Mouse (Mus musculus) cerebellum, adult 2 months (tissue): Measurements from ENCODE around the gene Erlin1.

Experiments used
- CTCF ChIP-seq: fragments of 200-500 bp; IDR thresholded peaks from 2 replicates; pipeline ENCODE4 v1.5.1; 2011; ENCODE audit warnings: low read depth, mild to moderate bottlenecking, control low read depth, low read length, moderate library complexity, borderline replicate concordance; ENCODE audit not compliant: insufficient read depth
- POLR2A ChIP-seq: fragments of 200-500 bp; IDR thresholded peaks from 2 replicates; pipeline ENCODE4 v1.6.1; 2011; ENCODE audit warnings: low read length, control low read depth, borderline replicate concordance; ENCODE audit not compliant: insufficient read depth

DNA sequence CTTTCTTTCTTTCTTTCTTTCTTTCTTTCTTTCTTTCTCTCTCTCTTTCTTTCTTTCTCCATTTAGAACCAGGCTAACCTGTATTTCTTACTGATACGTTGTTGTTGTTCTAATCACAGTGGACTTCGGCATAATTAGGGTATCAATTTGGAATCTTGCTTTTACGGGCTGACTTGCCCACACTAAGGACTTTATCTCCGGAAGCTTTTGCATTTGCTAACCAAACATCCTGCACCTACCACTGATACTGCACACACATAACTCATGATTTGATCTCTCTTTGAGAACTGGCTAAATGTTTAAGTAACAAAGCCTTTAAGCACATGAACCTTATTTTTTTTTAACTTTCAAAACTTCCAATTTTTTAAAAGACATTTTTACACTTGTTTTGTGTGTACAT is 19.2 kb downstream of the Erlin1 start:
- no peak for TF ChIP-seq POLR2A
- TF ChIP-seq CTCF = no peak
